Mouse (Mus musculus) thymus, postnatal 36 days (tissue): ENCODE data around the gene Mical2.
A peak's percentile ranks its signal among the peaks of the same experiment; 100 is the strongest.

Source experiments
- DNase-seq, 2 experiments: peaks; one replicate each; pipeline ENCODE4 v3.0.0; 2022; ENCODE audit warnings: mixed read lengths in 2 of 2

Gene Mical2

DNA sequence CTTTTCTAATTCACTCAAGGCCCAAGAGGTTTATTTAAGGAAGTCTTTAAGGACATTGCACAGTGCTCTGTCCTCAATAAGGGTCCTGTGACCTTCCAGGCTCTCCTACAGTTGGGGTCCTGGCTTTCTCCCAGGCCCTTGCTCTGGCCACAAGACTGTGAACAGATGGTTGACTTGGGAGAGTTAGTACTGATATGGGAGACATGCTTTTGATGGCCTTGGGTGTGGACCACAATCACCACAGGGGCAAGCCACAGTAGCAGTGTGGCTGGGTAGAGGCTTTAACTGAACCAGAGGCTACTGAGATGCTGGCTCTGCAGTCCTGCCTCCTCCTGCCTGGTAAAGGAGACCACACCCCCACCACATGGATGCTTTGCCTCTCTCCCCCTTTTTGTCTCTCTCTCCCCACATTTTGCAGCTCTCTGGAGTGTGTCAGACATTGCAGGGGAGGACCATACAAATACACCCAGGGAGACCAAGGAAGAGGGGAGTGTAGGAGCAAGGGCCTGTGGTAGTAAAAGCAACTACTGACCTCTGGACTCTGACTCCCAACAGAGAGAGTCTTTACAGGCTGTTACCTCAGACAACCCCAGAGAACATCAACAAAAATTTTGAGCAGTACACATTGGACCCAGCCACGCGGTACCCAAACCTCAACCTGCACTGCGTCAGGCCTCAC, 94.5 kb downstream of the Mical2 start:
- no peak for DNase-seq

DNA sequence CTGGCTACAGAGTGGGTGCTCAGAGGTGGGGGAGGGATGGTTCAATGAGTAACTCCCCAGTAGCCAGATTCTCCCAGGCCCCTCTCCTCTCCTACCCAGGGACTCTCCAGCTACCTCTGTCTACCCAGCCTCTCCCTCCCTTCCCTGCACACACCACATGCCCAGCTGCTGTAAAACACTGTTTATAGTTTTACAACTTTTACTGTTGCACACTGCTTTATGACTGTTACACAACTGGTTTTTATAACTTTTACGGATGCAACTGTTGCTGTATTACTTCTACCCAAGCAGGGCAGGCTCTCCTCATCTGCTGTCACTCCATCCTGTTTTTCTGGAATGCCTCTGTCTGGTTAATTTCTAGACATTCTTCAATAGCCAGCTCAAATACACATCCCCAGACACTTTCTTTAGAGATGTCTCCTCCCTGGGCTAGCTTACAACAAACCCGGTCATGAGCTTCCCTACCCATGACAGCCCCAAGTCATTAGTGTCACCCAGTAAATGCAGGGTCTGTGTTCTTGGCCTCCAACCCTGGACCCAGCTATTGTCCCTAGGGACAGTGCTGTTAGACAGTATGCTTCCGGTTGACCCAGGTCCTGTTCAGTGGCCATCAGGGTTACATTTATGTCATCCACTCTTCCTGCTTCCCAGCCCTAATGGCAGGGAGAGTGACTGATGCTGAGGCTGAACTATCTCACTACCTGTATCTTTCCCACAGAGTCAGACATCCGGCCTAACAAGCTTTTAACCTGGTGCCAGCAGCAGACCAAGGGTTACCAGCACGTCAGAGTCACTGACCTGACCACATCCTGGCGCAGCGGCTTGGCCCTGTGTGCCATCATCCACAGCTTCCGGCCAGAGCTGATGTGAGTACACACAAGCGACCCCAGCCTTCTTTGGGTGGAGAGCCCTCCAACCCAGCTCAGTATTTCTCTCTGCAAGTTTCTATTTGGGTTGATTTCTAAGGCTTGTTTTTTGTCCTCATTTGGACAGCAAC, 96.4 kb downstream of the Mical2 start:
- DNase-seq: peak; percentile 41 to 63

DNA sequence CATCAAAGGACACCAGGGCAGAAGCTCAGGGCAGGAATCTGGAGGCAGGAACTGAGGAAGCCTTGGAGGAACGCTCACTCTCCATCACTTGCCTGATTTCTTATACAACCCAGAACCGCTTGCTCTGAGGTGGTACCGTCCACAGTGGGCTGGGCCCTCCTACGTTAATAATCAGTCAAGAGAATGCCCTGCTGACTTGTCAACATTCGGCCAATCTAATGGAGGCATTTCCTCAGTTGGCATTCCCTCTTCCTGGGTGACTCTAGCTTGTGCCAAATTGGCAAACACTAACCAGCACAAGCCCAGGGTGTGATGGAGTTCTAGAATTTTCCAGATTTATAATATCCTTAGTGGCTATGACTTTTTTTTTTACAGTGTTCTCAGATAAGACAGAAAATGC, 98.9 kb downstream of the Mical2 start:
- DNase-seq: no peak

DNA sequence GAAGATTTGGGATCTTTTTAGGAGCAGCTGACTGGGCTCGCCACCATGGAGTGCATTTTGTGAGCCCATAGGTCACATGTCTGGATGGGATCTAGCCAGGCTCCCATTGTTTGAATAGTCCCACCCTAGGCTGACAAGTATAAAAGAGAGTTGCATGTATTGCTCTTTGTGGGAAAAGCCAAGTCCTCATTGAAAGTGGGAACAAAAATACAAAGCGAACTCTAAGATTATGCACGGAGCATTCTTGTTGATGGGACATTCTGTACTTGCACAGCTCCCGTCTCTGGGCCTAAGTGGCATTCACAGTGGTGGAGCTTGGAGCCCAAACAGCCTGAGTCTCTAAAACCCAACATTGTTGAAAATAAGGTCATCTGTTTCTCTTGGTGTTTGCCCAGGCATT, 101.2 kb downstream of the Mical2 start:
- DNase-seq: no peak

DNA sequence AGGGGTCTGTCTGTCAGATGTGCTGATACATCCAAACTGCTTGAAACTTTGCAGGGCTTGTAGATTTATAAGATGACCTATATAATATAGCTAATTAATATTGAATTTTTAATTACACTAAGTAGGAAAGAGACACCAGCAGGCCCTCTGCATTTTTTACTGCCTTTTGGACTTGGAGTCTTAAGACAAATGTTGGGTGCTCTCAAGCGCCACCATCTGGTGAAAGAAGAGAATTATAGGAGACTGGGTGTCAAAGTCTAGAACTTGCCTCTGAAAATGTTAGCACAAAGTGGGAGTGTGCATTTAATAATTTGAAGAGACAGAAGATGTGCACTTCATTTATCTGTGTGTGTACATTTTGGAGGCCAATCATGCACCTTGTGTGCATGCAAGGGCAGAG, 103.3 kb downstream of the Mical2 start:
- peak; percentile 40 to 45 for DNase-seq

DNA sequence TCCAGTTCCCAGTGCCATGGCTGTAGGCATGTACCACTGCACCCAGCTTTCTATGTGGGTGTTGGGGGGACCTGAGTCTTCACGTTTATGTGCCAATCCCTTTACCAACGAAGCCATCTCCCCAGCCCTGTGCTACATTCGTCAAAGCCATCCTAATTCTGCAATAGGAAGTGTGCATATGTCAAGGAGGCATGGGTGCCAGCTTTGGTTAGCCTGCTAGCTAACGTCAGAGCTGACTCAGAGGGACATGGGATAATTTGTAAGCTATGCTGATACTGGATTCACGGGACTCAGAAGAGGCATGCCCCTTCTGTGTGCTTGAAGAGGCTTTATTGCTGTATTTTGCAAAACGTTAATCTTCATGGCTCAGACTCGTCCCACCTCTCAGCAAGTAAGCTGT, 103.8 kb downstream of the Mical2 start:
- DNase-seq: no peak

DNA sequence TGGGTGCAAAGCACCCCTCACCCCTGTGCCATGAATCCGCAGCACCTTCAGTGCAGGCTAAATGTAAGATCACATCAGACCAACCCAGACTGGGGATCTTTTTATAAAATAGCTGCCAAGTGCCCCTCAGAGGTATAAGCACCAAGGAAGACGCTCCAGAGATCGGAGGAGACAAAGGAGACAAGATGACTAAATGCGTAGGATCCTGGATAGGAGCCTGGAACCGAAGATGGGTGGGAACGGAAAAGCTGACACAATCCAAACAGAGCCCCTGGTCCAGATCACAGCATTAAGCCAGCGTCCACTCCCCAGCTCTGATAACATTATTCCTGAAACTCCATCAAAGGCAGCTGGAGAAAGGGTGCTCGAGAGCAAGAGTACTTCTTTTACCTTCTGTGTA, 105.3 kb downstream of the Mical2 start:
- no peak for DNase-seq

DNA sequence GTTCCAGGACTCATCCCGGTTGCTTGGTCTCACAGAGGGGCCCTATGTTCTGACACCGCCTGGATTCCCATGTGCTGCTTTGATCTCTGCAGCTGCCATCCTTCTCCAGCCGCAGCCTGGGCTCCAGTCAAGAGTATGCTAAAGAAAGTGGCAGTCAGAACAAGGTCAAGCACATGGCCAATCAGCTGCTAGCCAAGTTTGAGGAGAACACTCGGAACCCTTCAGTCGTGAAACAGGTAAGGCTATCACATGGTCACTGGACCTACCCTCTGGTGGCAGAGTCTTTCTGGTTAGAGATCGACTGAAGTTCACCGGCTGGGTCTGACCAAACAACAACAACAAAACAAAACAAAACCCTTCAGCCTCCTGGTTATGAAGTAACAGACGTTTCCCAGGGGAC, 106.1 kb downstream of the Mical2 start:
- no peak for DNase-seq

DNA sequence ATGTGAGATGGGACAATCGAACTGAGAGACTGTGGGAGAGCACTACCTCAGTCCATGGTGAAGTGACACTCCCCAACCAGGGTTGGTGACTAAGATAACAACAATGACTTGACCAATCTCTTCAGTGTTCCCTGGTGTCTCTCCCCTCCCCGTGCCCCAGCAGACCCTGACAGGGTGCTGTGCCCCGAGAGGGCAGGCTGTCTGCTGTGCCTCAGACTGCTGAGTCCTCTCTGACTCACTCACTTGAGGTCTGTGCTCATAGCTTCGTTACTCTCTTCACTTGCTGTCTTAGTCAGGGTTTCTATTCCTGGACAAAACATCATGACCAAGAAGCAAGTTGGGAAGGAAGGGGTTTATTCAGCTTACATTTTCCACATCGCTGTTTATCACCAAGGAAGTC, 106.8 kb downstream of the Mical2 start:
- no peak for DNase-seq

DNA sequence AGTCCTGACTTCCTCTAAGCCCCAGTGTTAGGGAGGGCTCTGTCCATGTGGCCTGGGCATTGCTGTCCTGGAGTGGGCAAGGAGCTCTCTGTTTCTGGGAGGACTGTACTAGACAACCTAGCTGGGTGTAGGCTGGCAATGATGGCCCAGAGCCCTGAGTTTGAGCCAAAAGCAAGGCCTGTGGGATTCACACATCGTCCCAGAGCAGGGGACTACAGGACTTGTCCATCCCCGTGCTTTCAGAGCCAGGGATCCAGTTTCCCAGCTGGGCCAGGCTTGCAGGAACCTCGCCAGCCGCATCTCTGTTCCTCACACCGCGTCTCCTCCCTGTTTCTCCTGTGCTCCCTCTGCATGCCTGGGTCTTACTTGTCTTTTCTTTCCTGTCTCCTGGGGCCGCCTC, 107.7 kb downstream of the Mical2 start:
- DNase-seq: no peak

DNA sequence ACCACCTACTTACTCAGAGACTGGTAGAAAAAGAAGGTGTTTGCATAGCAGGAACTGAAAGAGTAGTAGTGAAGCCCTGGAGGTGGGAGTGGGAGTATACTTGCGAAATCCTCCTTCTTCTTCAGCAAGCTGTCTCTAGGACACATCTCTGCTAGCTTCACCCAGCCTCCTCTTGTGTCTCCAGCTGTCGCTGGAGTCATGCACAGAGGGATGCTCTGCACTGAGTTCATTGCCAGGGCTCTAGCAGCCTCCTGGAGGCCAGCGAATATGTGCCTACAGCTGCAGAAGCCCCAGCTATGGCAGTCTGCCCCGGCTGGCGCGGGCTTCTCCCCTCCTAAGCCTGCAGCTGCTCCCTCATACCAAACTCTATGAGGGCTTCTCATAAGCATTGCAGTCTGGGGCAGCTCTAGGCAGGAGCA, 110.6 kb downstream of the Mical2 start:
- no peak for DNase-seq

DNA sequence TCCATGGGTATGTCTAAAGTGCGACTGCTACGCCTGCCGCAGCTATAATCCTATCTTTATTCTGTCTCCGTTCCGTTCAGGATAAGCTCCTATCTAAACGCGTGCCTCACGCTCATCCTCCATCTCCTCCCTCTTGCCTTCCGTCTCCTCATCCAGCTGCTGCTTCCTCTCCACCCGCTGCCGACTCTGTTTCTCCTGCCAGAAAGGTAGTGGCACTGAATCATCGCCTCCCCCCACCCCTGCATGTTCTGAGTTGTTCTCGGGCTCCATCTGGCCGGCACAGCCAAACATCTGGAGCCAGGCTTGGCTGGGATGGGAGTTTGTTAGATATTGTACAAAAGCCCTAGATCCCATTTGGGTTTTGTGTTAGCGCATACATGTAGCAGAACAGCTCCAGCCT, 111.1 kb downstream of the Mical2 start:
- no peak for DNase-seq

DNA sequence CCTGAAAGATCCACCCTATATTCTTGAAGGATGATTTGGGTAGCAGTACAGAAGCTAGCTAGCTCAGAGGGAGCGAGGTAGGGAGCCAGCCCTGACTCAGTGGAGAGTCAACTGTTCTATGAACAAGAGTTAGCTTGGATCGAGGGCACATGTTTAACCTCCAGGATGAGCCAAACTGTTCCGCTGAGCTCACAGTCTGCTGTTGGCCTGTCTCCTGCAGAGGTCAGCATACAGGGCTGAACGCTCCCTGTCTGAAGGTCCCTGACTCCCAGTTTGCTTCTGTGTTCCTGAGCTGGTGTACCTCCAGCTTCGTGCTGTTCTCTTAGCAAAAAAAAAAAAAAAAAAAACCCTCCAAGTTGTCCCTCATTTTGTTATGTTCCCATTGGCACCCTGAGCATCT, 112.1 kb downstream of the Mical2 start:
- no peak for DNase-seq

DNA sequence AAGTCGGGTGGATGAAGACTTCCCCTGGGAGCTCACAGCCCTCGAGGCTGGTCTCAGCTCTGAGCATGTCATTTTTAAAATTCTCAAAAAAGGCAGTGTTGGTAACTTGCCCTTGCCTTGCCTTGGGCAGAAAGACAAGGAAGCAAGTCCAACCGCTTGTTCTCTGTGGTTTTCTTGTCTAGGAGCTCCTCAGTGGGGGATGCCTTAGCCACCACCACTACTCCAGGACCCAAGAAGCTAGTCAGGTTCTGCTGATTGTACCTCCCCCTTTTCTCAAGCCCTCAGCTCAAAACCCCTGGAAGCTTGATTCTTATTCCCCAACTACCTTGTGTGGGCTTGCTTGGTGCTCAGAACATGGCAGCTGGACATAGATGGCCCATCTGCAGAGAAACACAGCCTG, 115.4 kb downstream of the Mical2 start:
- DNase-seq: no peak

DNA sequence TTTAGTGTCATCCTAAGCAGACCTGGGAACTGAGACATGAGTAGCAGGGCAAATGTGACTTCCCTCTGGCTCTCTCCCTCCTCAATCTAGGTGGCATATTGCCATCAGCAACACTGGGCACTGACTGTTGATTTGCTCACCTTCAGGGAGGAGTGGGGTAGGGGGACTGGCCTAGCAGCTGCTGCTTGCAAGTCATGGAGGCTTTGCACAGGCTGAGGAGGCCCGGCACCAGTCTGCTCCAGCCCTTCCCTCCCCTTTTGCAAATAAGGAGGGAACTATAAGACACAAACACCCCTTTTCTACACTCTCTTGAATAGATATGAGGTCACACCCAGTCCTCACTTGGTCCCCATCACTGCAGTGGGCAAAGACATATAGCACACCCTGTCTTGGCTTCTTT, 120.0 kb downstream of the Mical2 start:
- no peak for DNase-seq

DNA sequence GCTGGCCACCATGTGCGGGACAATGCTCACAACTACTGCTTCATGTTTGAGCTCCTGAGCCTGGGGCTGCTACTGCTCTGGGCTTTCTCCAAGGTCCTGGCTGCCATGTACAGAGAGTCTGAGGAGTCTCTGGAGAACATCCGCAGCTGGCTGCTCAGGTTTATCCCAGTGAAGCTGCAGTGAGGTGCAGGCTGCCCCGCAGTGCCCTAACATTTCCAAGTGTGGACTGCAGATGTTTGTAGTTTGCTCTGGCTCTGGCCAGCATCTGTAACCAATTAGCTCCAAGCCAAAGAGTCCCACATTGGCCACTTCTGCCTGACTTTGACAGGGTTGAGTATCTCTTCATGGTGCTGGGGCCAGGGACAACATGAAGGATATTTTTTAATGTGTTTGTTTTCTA, 125.9 kb downstream of the Mical2 start:
- DNase-seq: no peak

DNA sequence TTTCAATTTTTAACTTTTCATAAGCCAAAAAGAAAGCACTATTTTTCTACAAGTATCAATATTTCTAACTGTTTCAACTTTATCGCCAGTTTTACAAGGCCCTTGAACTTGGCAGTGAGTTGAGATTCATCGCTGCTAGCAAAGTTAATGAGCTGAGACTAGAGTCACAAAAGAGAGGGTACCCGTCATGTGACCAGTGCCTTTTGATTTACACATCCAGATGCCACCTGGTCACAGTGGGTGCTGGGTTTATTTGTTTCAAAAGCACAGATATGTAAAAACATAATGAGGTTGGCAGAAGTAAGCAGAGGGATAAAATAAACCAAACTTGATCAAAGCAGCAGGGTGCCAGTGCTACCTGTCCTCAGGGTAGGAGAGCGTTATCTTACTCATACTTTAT, 126.3 kb downstream of the Mical2 start:
- no peak for DNase-seq

DNA sequence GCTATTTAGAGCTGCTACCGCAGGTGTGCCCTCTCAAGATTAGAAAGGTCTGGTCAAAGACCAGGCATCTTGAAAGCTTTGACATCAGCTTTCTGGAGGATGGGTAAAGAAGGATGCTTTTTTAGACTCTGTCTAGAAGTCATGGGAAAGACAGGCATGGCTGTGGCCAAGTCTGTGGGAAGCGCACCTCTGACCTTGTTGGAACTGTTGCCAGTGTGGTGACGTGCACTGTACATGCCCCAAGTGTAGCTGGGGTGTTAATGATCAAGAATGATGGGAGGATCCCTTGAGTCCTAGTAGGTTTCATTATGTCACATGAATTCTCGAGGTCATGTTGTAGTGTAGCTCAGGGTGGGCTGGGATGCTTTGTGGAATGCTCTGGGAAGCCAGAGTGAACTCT, 127.4 kb downstream of the Mical2 start:
- DNase-seq: no peak

DNA sequence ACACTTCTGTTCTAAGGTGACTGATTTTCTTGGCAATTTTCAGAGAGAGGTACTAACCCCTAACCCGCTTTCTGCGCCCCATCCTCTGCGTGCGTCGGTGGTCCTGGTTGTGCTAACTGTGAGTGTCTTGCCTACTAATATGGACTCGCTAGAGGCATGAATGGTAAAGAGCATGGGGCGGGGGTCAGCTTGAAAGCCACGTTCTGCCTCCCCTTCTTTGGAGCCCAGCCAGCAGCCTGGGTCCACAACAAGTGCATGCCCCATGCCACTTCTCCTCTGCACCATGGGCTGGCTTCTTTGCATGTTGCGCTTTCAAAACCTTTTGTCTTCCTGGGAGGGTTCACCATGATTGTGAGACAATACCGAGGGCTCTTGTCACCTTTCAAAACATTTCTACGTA, 128.3 kb downstream of the Mical2 start:
- DNase-seq: no peak

DNA sequence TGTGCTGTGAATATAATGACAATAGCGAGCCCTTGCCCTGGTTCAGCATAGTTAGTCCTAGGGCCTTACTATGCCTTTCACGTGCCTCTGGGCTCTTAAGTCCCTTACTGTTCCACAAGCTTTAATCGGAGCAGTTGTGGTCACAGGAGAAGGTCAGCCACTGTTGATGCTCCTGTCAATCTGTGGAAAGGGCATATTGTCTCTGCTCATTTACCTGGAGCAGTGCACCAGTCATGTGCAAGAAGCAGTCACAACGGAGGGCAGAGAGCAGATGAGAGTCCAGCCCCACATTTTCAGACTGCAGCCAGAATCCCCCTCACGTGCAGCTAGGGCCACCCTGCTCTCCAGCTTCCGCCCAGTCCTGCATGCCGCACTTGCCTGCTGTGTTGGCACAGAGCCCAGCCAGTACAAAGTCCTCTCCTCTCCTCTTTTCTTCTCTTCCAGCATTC, 128.9 kb downstream of the Mical2 start:
- DNase-seq: no peak

DNA sequence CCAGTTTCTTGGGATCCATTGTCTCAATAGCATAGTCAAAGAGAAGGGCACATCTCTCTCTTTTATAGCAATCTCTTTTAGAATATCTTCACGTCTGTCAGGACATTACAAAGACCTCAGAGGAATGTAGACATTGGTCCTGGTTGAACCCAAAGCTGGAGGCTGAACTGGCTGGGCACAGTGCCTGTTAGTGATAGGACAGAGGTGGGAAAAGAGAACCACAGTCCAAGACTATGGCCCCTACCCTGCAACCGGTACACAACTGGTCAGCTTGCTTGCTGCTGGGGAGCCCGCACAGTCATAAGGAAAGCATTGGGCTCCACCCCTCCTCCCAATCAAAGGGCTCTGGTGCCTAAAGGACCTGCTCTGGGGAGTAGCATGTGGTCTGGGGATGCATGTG, 133.9 kb downstream of the Mical2 start:
- no peak for DNase-seq

DNA sequence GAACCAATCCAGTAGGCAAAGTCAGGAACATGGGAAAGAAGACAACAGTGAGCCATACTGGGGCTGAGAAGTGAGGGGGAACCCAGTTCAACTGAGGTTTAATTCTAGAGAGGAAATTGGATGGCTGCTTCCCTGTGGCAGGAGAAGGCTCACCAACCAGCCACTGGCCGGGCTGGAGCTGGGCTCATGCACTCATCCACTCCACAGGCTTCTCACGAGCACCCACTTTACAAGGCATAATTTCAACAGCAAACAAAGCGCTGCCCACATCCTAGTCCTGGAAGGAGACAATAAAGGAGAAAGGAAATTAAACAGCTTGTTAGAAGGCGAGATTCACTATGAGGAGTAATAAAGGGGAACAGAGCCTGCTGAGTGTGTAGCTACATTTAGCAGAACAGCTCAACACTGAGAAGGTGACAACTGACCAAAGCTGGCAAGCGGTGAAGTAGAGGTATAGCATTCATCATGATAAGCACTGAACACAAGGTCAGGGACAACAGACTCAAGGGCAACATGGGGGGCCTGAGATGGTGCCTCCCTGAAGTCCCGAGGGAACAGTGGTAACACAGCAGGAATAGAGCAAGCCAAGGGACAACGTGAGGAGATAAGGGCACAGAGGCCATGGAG, 137.0 kb downstream of the Mical2 start:
- no peak for DNase-seq

DNA sequence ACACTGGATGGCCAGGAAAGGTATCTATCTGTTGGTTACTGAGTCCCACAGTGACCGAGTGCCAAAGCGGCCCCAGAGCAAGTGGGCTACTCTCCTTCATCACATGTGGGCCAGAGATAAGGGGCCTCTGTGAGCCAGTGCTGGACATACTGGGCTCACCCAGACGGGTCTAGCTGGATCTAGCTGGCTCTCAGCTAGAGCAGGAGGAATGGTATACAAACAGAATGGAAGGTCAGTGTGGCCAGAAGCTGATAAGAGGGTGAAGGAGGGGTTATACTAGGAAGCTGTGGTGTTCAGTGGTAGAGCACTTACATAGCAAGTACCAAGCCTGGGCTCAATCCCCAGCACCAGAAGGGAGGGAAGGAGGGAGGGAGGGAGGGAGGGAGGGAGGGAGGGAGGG, 140.2 kb downstream of the Mical2 start:
- DNase-seq: no peak

DNA sequence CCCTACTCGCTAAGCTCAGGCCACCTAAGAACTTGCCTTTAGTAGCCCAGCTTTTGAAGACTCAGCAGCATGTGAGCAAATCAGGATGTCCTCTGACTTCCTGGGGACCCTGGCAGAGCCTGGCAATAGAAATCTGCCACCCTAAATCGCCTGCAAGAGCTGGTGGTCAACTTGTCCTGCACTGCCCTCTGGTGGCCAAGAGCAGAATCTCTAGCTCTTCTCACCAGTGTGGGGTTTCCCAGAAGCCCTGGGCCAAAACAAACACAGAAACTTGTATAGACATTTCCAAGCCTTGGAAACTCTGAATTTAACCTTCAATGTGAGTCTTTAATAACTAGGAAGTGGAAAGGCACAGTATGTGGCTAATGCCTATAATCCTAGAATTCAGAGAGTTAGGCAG, 143.4 kb downstream of the Mical2 start:
- peak; percentile 74 to 76 for DNase-seq
